Mouse (Mus musculus) urinary bladder, postnatal 10 days (tissue): ENCODE results near the gene Hdhd3.

ENCODE experiments used
- DNase-seq: peaks from one replicate; pipeline ENCODE4 v3.0.0; 2022; ENCODE audit warnings: low spot score

Gene Hdhd3

GRCm38 (mm10) chr4:62475793-62476192, 27.5 kb downstream of the Hdhd3 start:
- DNase-seq, result no peak

GRCm38 (mm10) chr4:62475131-62475530, 28.1 kb downstream of the Hdhd3 start:
- DNase-seq, result no peak

- no peak for DNase-seq
Observed at GRCm38 (mm10) chr4:62472071-62472470, 31.2 kb downstream of the Hdhd3 start.

- DNase-seq, result no peak
Observed at GRCm38 (mm10) chr4:62470598-62471051, 32.6 kb downstream of the Hdhd3 start, which contains the start of gene Wdr31. Wdr31 (minus strand) TSS chr4:62470896.

GRCm38 (mm10) chr4:62468158-62468557, 35.1 kb downstream of the Hdhd3 start:
- DNase-seq, result no peak

GRCm38 (mm10) chr4:62463124-62463523, 40.1 kb downstream of the Hdhd3 start:
- no peak for DNase-seq

GRCm38 (mm10) chr4:62460348-62460747, 42.9 kb downstream of the Hdhd3 start:
- DNase-seq, result no peak

GRCm38 (mm10) chr4:62459081-62459480, 44.2 kb downstream of the Hdhd3 start:
- no peak for DNase-seq

GRCm38 (mm10) chr4:62454995-62455394, 48.3 kb downstream of the Hdhd3 start:
- no peak for DNase-seq
